Mouse (Mus musculus): Measurements from ENCODE around the gene Nudt16l1.
A peak's percentile ranks its signal among the peaks of the same experiment; 100 is the strongest.

- TF ChIP-seq POLR2A (IDR thresholded peaks at IDR 0.05; ENCODE audit: low read depth, low read length) (peak; percentile 49), CTCF (conservative IDR thresholded peaks at IDR 0.05; ENCODE audit: insufficient read depth, insufficient read length, low read depth, low read length) (no peak)
Measured at GRCm38 (mm10) chr16:4963797-4964709, 25.5 kb downstream of the Nudt16l1 start, which contains the start of gene Anks3.

Measured in kidney, adult 2 months (tissue).